Mouse (Mus musculus) liver, adult 10 weeks (tissue): Measurements from ENCODE around the gene Izumo3. TPM values are rescaled to one million over a fixed set of nuclear protein-coding genes. Genes with fewer than 3 reads are reported as not detected.

Source experiments
- polyA plus RNA-seq: library from polyadenylated mRNA; stranded (reverse); fragments of 350-450 nt; fragmentation: Illumina TruSeq; extraction: RNeasy Lipid Tissue Mini Kit (QIAGEN cat#74804); gene quantifications from one replicate; pipeline ENCODE4 v1.2.3, GENCODE M21; 2014; ENCODE audit warnings: low read depth, low replicate concordance

The Izumo3 gene
- not detected for polyA plus RNA-seq

DNA sequence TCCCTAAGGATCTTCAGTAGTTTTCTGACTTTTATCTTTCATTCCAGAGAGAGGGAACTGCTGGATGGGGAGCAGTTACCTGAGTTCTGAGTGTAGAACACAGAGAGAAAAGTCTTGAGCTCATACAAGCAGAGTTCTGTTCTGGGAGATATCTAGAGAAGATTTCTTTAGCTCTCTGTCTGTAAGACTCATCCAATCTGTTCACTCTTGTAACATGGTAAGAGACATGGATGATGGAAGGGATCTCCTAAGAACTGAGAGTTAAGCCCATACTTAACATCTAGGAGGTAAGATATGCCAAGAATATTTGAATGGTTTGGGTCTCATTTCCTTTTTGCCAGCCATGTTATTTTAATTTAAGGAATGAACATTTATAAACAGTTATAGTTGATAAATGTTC lies at the start of gene Izumo3:
TSS of gene Izumo3 (minus strand) at position 101 of the 400 bp plus-strand sequence.

DNA sequence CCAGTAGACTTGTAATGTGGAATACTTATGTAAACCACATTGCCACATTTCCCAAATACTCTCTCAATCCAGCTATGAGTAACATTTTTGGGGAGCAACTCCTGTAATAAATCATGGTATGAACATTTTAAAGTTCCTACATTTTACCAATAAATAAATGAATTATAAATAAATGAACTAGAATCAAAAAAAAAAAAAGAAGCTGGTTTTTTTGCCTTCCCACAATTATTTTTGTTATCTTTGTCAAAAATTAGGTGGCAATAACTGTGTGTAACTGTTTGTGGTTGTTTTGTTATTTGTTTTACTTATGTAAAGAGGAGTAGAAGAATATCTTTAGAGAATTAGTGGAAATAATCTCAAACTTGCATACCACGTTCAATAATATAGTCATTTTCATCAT lies 44.6 kb upstream of the Izumo3 start, which contains the start of gene Gm12666:
TSS of gene Gm12666 (minus strand) at position 101 of the 400 bp plus-strand sequence.

Other genes with a start within 250 kb of the Izumo3 start
- gene Gm12666, start 44.5 kb upstream of the Izumo3 start, polyA plus RNA-seq = not detected